Mouse (Mus musculus): ENCODE measurements around the gene Gpx4. TPM values are rescaled to one million over a fixed set of nuclear protein-coding genes. Genes with fewer than 3 reads are reported as not detected.
"Not testable (repeated sequence)": the region's sequence is repeated elsewhere in the genome, so short reads cannot be mapped to it uniquely, and the experiment has no call there.

The Gpx4 gene
- polyA plus RNA-seq, 1 experiment = 551 TPM

- no peaks in the 10 kb centered on the region for H3K27me3 ChIP-seq (ENCODE audit: control insufficient read depth)
These were observed 10.1 kb upstream of the Gpx4 start for GRCm38 (mm10) chr10:80036832-80037231.

GRCm38 (mm10) chr10:80039559-80039979 lies 7.4 kb upstream of the Gpx4 start, which contains the start of gene Polr2e:
Gene Polr2e, minus strand, starts transcription at chr10:80039795.
- Histone ChIP-seq H3K4me3 (replicated peaks) (peak within 1 kb of the TSS; percentile 85), H3K36me3 (ENCODE audit: control insufficient read depth) (peaks cover 42% of the 10 kb centered on the region), H3K4me1 (ENCODE audit: control insufficient read depth) (peaks cover 40% of the 10 kb centered on the region), H3K9me3 (ENCODE audit: control insufficient read depth, low read length) (no peaks in the 10 kb centered on the region), H3K27me3 (ENCODE audit: control insufficient read depth) (no peaks in the 10 kb centered on the region)
- TF ChIP-seq TAL1 (IDR thresholded peaks at IDR 0.05; ENCODE audit: low read length) = no peak
- TF ChIP-seq GATA1 (IDR thresholded peaks at IDR 0.05; ENCODE audit: low read length) = no peak

More at GRCm38 (mm10) chr10:80036832-80037231, 10.1 kb upstream of the Gpx4 start:
- peaks cover 47% of the 10 kb centered on the region for H3K36me3 ChIP-seq (ENCODE audit: control insufficient read depth)
- H3K4me3 ChIP-seq (replicated peaks) = no peak overlapping the region
- TF ChIP-seq TAL1 (IDR thresholded peaks at IDR 0.05; ENCODE audit: low read length) = no peak
- TF ChIP-seq GATA1 (IDR thresholded peaks at IDR 0.05; ENCODE audit: low read length) = no peak
- peaks cover 49% of the 10 kb centered on the region for H3K4me1 ChIP-seq (ENCODE audit: control insufficient read depth)
- no peaks in the 10 kb centered on the region for H3K9me3 ChIP-seq (ENCODE audit: control insufficient read depth, low read length)

- not testable (repeated sequence) for H3K27me3 ChIP-seq (ENCODE audit: control insufficient read depth); H3K9me3 ChIP-seq (ENCODE audit: control insufficient read depth, low read length); H3K4me3 ChIP-seq (replicated peaks)
- H3K4me1 ChIP-seq (ENCODE audit: control insufficient read depth) = peaks cover 51% of the 10 kb centered on the region
- peaks cover 22% of the 10 kb centered on the region for H3K36me3 ChIP-seq (ENCODE audit: control insufficient read depth)
These were observed 5.4 kb upstream of the Gpx4 start for GRCm38 (mm10) chr10:80041409-80042060.

GRCm38 (mm10) chr10:80044087-80044486 lies 2.9 kb upstream of the Gpx4 start:
- no peaks in the 10 kb centered on the region for H3K36me3 ChIP-seq (ENCODE audit: control insufficient read depth)
- H3K4me3 ChIP-seq (replicated peaks) = no peak overlapping the region
- no peaks in the 10 kb centered on the region for H3K27me3 ChIP-seq (ENCODE audit: control insufficient read depth)
- no peak for TF ChIP-seq GATA1 (IDR thresholded peaks at IDR 0.05; ENCODE audit: low read length)
- TF ChIP-seq TAL1 (IDR thresholded peaks at IDR 0.05; ENCODE audit: low read length) = no peak
- peaks cover 58% of the 10 kb centered on the region for H3K4me1 ChIP-seq (ENCODE audit: control insufficient read depth)
- H3K9me3 ChIP-seq (ENCODE audit: control insufficient read depth, low read length) = no peaks in the 10 kb centered on the region

GRCm38 (mm10) chr10:80045364-80045763 lies 1.6 kb upstream of the Gpx4 start:
- H3K4me3 ChIP-seq (replicated peaks); H3K9me3 ChIP-seq (ENCODE audit: control insufficient read depth, low read length); H3K36me3 ChIP-seq (ENCODE audit: control insufficient read depth); H3K27me3 ChIP-seq (ENCODE audit: control insufficient read depth): not testable (repeated sequence)
- H3K4me1 ChIP-seq (ENCODE audit: control insufficient read depth) = peaks cover 56% of the 10 kb centered on the region

- Histone ChIP-seq H3K4me1 (ENCODE audit: control insufficient read depth) (peaks cover 58% of the 10 kb centered on the region), H3K9me3 (ENCODE audit: control insufficient read depth, low read length) (no peaks in the 10 kb centered on the region), H3K36me3 (ENCODE audit: control insufficient read depth) (no peaks in the 10 kb centered on the region), H3K4me3 (replicated peaks) (no peak overlapping the region), H3K27me3 (ENCODE audit: control insufficient read depth) (no peaks in the 10 kb centered on the region)
- TF ChIP-seq GATA1 (IDR thresholded peaks at IDR 0.05; ENCODE audit: low read length) (no peak), TAL1 (IDR thresholded peaks at IDR 0.05; ENCODE audit: low read length) (no peak)
These were observed 1.2 kb upstream of the Gpx4 start for GRCm38 (mm10) chr10:80045766-80046165.

GRCm38 (mm10) chr10:80048396-80048795 lies 1.4 kb downstream of the Gpx4 start:
- Histone ChIP-seq H3K27me3 (ENCODE audit: control insufficient read depth) (no peaks in the 10 kb centered on the region), H3K4me3 (replicated peaks) (no peak overlapping the region), H3K9me3 (ENCODE audit: control insufficient read depth, low read length) (no peaks in the 10 kb centered on the region), H3K36me3 (ENCODE audit: control insufficient read depth) (no peaks in the 10 kb centered on the region), H3K4me1 (ENCODE audit: control insufficient read depth) (peaks cover 77% of the 10 kb centered on the region)
- no peak for TF ChIP-seq TAL1 (IDR thresholded peaks at IDR 0.05; ENCODE audit: low read length)
- no peak for TF ChIP-seq GATA1 (IDR thresholded peaks at IDR 0.05; ENCODE audit: low read length)

GRCm38 (mm10) chr10:80048834-80049233 lies 1.9 kb downstream of the Gpx4 start:
- Histone ChIP-seq H3K36me3 (ENCODE audit: control insufficient read depth) (no peaks in the 10 kb centered on the region), H3K27me3 (ENCODE audit: control insufficient read depth) (no peaks in the 10 kb centered on the region), H3K9me3 (ENCODE audit: control insufficient read depth, low read length) (no peaks in the 10 kb centered on the region), H3K4me1 (ENCODE audit: control insufficient read depth) (peaks cover 76% of the 10 kb centered on the region), H3K4me3 (replicated peaks) (no peak overlapping the region)
- TF ChIP-seq TAL1 (IDR thresholded peaks at IDR 0.05; ENCODE audit: low read length) (no peak), GATA1 (IDR thresholded peaks at IDR 0.05; ENCODE audit: low read length) (no peak)

GRCm38 (mm10) chr10:80050244-80050643 lies 3.3 kb downstream of the Gpx4 start:
- no peak overlapping the region for H3K4me3 ChIP-seq (replicated peaks)
- peaks cover 84% of the 10 kb centered on the region for H3K4me1 ChIP-seq (ENCODE audit: control insufficient read depth)

More at GRCm38 (mm10) chr10:80050244-80050643, 3.3 kb downstream of the Gpx4 start:
- TF ChIP-seq TAL1 (IDR thresholded peaks at IDR 0.05; ENCODE audit: low read length) = no peak
- TF ChIP-seq GATA1 (IDR thresholded peaks at IDR 0.05; ENCODE audit: low read length) = no peak
- no peaks in the 10 kb centered on the region for H3K27me3 ChIP-seq (ENCODE audit: control insufficient read depth)
- H3K9me3 ChIP-seq (ENCODE audit: control insufficient read depth, low read length) = no peaks in the 10 kb centered on the region
- peaks cover 12% of the 10 kb centered on the region for H3K36me3 ChIP-seq (ENCODE audit: control insufficient read depth)

All from erythroblast, embryonic 14.5 days (primary cell).